Mouse (Mus musculus): ENCODE results near the gene Sec14l2.
"Not testable (repeated sequence)": the region's sequence is repeated elsewhere in the genome, so short reads cannot be mapped to it uniquely, and the experiment has no call there.

Gene Sec14l2

DNA sequence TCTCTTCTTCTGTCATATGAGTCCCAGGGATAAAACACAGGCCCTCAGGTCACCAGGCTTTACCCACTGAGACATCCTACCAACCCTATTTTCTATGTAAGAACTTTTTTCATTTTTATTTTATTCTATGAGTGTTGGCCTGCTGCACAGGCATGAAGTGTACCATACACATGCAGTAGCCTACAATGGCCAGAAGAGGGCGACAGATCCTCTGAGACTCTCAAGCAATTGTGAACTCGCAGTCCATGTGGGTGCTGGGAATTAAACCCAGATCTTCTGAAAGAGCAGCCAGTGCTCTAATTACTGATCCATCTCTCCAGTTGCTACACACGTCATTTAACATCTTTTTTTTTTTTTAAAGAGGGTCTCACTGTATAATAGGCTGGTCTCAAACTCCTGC, 10.2 kb upstream of the Sec14l2 start:
- DNase-seq (ENCODE audit: low spot score in 2 of 2) = no peak

DNA sequence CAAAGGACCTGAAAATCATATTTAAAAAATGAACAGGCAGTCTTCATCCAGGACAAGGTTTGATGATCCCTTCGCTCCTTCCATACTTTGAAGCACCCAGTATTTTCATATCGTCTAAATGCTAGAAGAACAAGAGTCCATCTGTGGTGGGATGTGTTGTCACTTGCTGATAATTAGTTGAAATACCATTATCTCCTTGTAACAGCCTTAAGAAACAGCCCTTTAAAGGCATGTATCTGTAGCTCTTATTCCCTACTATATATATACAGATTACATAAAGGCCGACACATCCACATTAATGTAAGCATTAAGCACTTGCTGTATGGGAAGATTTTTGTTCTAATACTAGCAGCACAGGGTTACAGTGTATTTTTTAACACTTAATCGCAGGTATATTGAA, 5.2 kb upstream of the Sec14l2 start:
- DNase-seq (ENCODE audit: low spot score in 2 of 2) = not testable (repeated sequence)

GRCm38 (mm10) chr11:4127059-4127458, 3.8 kb upstream of the Sec14l2 start:
- DNase-seq (ENCODE audit: low spot score in 2 of 2) = no peak

- no peak for DNase-seq (ENCODE audit: low spot score in 2 of 2)
Observed at GRCm38 (mm10) chr11:4123922-4124321, 707 bp upstream of the Sec14l2 start.

- no peak for DNase-seq (ENCODE audit: low spot score in 2 of 2)
Observed at GRCm38 (mm10) chr11:4122226-4122625, 989 bp downstream of the Sec14l2 start.

- DNase-seq (ENCODE audit: low spot score in 2 of 2) = no peak
Observed at GRCm38 (mm10) chr11:4121691-4122090, 1.5 kb downstream of the Sec14l2 start.

DNA sequence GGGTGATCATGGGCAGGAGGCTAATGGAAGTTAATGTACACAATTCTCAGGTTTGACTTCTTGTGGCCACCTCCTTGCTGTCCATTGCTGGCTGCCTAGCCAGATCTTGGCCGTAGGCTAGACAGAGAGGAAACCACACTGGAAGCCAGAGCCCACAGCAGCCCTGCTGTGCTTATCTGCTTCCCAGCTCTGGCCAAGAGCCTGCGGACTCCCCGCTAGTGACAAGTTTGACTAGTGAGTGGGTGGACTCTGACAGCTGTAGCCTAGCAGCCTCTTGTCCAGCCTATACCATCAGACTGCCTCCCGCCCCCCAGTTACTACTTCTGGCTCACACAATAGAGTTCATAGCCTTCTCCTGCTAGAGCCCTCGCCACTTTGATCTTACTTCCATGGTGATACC, 3.6 kb downstream of the Sec14l2 start:
- DNase-seq (ENCODE audit: low spot score in 2 of 2) = no peak

GRCm38 (mm10) chr11:4118081-4118921, 4.9 kb downstream of the Sec14l2 start:
- peak in 1 of 2 experiments; percentile 64 for DNase-seq (ENCODE audit: low spot score in 2 of 2)

GRCm38 (mm10) chr11:4117372-4118071, 5.7 kb downstream of the Sec14l2 start:
- no peak for DNase-seq (ENCODE audit: low spot score in 2 of 2)

GRCm38 (mm10) chr11:4116458-4117141, 6.6 kb downstream of the Sec14l2 start:
- DNase-seq (ENCODE audit: low spot score in 2 of 2) = no peak

DNA sequence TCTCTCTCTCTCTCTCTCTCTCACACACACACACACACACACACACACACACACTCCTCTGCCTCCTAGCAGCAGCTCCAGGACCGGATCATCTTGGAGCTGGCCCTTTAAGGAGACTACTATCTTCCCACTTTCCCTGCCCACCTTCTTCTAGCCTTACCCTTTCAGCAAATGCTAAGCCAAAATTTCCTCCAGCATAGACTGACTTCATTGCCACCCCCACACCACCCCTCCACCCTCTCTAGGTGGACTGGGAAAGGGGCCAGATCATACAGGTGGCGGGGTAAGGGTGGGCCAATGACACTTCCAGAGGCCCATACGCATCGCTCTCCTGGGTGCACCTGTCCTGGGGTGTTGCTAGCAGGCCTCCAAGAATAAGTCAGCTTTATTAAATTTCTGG, 7.8 kb downstream of the Sec14l2 start:
- DNase-seq (ENCODE audit: low spot score in 2 of 2) = no peak

- not testable (repeated sequence) for DNase-seq (ENCODE audit: low spot score in 2 of 2)
Observed at GRCm38 (mm10) chr11:4114541-4114940, 8.7 kb downstream of the Sec14l2 start.

GRCm38 (mm10) chr11:4113970-4114369, 9.2 kb downstream of the Sec14l2 start:
- DNase-seq (ENCODE audit: low spot score in 2 of 2) = no peak

DNA sequence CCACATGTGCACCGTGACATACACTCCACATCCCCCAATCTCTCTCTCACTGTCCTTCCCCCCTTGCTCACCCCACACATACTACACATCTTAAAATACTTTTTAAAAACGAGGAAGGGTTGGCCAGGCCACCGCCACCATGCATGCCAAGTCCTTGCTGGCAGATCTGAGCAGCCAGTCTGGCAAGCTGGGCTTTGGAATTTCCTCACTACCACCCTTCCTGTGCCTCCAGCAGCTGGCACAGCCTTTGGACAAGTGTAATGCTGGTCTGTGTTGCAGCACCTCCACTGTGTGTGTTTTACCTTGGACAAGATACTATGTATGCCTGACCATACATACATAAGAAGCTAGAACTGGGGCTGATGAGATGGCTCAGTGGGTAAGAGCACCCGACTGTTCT, 9.7 kb downstream of the Sec14l2 start:
- no peak for DNase-seq (ENCODE audit: low spot score in 2 of 2)

DNA sequence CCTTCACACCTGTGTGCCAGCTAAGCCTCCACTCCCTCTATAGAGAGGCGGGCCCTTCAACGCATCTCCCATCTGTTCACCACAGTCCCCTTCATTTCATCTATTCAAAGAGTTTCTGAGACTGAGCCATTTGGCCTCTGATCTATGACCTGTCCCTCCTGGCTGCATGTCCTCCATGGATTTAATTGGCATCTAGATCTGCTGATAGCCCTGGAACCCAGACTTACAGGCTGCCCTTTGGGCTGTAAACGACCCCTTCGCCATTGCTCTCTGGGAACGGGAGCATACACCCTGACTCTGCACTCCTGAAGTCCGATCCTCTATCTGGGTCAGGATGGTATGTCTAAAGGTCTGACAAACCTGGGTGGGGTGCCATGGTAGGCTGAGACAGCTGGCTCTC, 10.4 kb downstream of the Sec14l2 start:
- no peak for DNase-seq (ENCODE audit: low spot score in 2 of 2)

GRCm38 (mm10) chr11:4112033-4112432, 11.2 kb downstream of the Sec14l2 start:
- DNase-seq (ENCODE audit: low spot score in 2 of 2) = no peak

DNA sequence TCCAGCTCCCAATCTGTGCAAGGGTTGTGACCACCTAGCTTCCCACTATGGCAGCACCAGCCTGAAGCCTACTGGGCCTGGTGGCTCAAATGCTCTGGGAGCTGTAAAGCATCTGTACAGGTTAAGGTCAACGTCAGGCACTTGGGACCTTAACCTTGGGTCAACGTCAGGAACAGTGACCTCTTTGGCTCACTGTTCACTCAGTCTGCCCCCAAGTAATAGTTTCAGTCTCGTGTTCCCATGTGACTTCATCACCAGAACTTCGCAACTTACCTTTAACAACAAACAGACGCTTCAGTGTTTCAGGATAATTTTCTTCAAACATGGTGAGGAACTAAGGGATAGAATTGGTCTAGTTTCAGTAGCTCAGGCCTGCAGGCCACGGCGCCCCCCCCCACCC, 14.5 kb downstream of the Sec14l2 start:
- no peak for DNase-seq (ENCODE audit: low spot score in 2 of 2)

- DNase-seq (ENCODE audit: low spot score in 2 of 2) = not testable (repeated sequence)
Observed at GRCm38 (mm10) chr11:4107901-4108300, 15.3 kb downstream of the Sec14l2 start.

- no peak for DNase-seq (ENCODE audit: low spot score in 2 of 2)
Observed at GRCm38 (mm10) chr11:4105444-4105843, 17.8 kb downstream of the Sec14l2 start.

GRCm38 (mm10) chr11:4104989-4105388, 18.2 kb downstream of the Sec14l2 start:
- DNase-seq (ENCODE audit: low spot score in 2 of 2) = no peak

GRCm38 (mm10) chr11:4103522-4103921, 19.7 kb downstream of the Sec14l2 start:
- no peak for DNase-seq (ENCODE audit: low spot score in 2 of 2)

GRCm38 (mm10) chr11:4101851-4102250, 21.4 kb downstream of the Sec14l2 start:
- DNase-seq (ENCODE audit: low spot score in 2 of 2) = no peak

- DNase-seq (ENCODE audit: low spot score in 2 of 2) = no peak
Observed at GRCm38 (mm10) chr11:4099447-4099846, 23.8 kb downstream of the Sec14l2 start.

Data from frontal cortex, postnatal 14 days (tissue).